Mouse (Mus musculus) hindbrain, postnatal 0 days (tissue): Measurements from ENCODE around the gene Ice2. TPM values are rescaled to one million over a fixed set of nuclear protein-coding genes. Genes with fewer than 3 reads are reported as not detected.

Experiments
- ATAC-seq: fragments of 200-750 bp; cut with Nextera tagmentation; 2 replicates; pipeline ENCODE4 v1.8.0; 2017; ENCODE audit warnings: mild to moderate bottlenecking, moderate TSS enrichment, moderate library complexity
- DNase-seq: peaks from one replicate; pipeline ENCODE4 v3.0.0-alpha.2; 2015; ENCODE audit warnings: low spot score
- H3K27ac ChIP-seq: fragments of 300-500 bp; sonication (generic); 2 replicates; pipeline ENCODE4 v1.5.1; 2014; ENCODE audit warnings: mild to moderate bottlenecking
- H3K27me3 ChIP-seq: fragments of 300-500 bp; sonication (generic); 2 replicates; pipeline ENCODE4 v1.6.1; 2014; ENCODE audit warnings: low read length, mixed read lengths; ENCODE audit not compliant: insufficient read depth
- H3K36me3 ChIP-seq: fragments of 300-500 bp; sonication (generic); 2 replicates; pipeline ENCODE4 v1.6.1; 2014; ENCODE audit warnings: low read length, mixed read lengths; ENCODE audit not compliant: insufficient read depth
- H3K4me1 ChIP-seq: fragments of 300-500 bp; sonication (generic); 2 replicates; pipeline ENCODE4 v1.6.1; 2014; ENCODE audit warnings: antibody characterized with exemption, low read length, mixed read lengths; ENCODE audit not compliant: insufficient read depth
- H3K4me2 ChIP-seq: fragments of 300-500 bp; sonication (generic); 2 replicates; pipeline ENCODE4 v1.6.1; 2014; ENCODE audit warnings: low read depth, mild to moderate bottlenecking, low read length, moderate library complexity, mixed read lengths
- H3K4me3 ChIP-seq: fragments of 300-500 bp; sonication (generic); 2 replicates; pipeline ENCODE4 v1.5.1; 2014; ENCODE audit warnings: low read length
- H3K9ac ChIP-seq: fragments of 300-500 bp; sonication (generic); replicated peaks from 2 replicates; pipeline ENCODE4 v1.6.1; 2014; ENCODE audit warnings: mild to moderate bottlenecking, low read length, moderate library complexity, mixed read lengths
- H3K9me3 ChIP-seq: fragments of 300-500 bp; sonication (generic); 2 replicates; pipeline ENCODE4 v1.6.1; 2016; ENCODE audit warnings: low read length, mixed read lengths
- CTCF ChIP-seq: IDR thresholded peaks from 2 replicates; pipeline ENCODE4 v1.5.1; 2016; ENCODE audit warnings: antibody characterized with exemption, control low read depth, low read depth
- WGBS: fragments of 180-500 bp; shearing (Covaris S2); extraction: QIAGEN DNeasy Blood & Tissue Kit; methylation state at CpG from one replicate; pipeline ENCODE4 v1.1.7; 2014; 5-methylcytosine and 5-hydroxymethylcytosine counted together
- polyA plus RNA-seq: library from polyadenylated mRNA; unstranded; fragments of >200 nt; fragmentation: Nextera tagmentation; extraction: Ambion mirVana; gene quantifications from 2 replicates; pipeline ENCODE4 v1.2.1, GENCODE M21; 2015
- total RNA-seq: library from RNA; depleted of rRNA; stranded (reverse); fragments of >200 nt; gene quantifications from 2 replicates; pipeline ENCODE4 v1.2.3, GENCODE M21; 2014

Ice2 gene
- total and polyA plus RNA-seq, 2 experiments from 2014 or later: 7.3 to 9.1 TPM

DNA sequence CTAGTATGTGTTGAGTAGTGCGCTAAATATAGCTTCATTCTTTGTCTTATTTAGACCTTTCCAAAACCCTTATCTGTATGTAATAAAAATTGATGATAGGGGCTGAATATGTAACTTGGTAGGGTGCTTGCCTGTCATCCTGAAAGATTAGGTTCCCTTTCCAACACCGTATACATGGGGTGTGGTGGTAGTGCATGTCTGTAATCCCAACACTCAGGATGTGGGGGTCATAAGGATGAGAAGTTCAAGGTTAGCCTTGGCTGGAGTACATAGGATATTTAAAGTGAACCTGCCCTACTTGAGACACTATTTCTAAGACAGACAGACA is 310 bp upstream of the Ice2 start:
- Histone ChIP-seq H3K36me3 (no peaks in the 10 kb centered on the region), H3K4me1 (peaks cover 11% of the 10 kb centered on the region; the same call in 1 of the 2 replicates), H3K9ac (peak overlapping the region; percentile 88), H3K27ac (peak overlapping the region; percentile 93), H3K4me2 (peak overlapping the region; percentile 94), H3K9me3 (no peaks in the 10 kb centered on the region), H3K4me3 (peak overlapping the region; percentile 58), H3K27me3 (no peaks in the 10 kb centered on the region)
- DNase-seq: no peak
- ATAC-seq: peak; percentile 44; the same call in 1 of the 2 replicates
- 76% methylated on average over 2 of the region's 2 CpGs for WGBS
- TF ChIP-seq CTCF: no peak

DNA sequence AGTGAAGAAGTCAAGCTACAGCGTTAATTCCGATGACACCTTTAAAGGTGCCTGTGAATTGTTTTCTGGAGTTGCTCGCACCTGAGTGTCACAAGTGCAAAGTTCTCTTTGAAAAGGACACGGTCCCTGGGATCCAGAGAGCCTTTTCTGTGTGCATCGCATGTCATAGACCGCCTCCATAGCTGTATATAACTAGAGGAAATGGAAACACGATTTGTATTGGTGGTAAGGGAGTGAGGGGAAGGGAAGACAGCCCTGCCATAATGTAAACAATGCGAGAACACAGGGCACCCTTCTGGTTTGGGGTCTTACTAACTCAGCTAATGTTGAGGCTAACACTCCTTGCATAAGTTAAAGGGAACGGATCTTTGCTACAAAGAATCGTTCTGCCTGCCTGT is 746 bp downstream of the Ice2 start:
- Histone ChIP-seq H3K36me3 (no peaks in the 10 kb centered on the region), H3K4me2 (peak overlapping the region; percentile 94), H3K9me3 (no peaks in the 10 kb centered on the region), H3K9ac (peak overlapping the region; percentile 88), H3K27me3 (no peaks in the 10 kb centered on the region), H3K4me3 (peak overlapping the region; percentile 58), H3K4me1 (peaks cover 11% of the 10 kb centered on the region; the same call in 1 of the 2 replicates), H3K27ac (peak overlapping the region; percentile 93; the same call in 1 of the 2 replicates)
- TF ChIP-seq CTCF: no peak
- DNase-seq (no peak), ATAC-seq (peak; percentile 34; the same call in 1 of the 2 replicates)
- WGBS: 19% methylated on average over 10 of the region's 10 CpGs

DNA sequence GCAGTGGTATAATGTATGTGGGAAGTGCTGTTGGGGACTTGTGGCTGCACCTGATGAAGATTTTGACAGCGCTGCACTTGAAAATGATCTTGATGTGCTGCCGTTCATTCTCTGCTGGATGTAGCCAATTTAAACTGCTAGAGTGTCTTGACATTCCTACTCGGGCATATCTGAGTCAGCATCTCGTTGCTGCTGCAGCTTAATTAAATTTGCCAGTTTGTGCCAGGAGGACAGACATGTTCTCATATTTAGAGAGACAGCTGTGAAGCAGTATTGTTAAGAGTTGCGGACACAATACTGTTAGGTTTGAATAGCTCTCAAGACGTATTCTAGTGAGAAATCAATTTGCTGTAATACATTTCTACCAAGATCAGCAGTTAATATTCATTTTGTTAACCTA is 7.0 kb downstream of the Ice2 start:
- H3K36me3 ChIP-seq: no peaks in the 10 kb centered on the region
- DNase-seq (no peak), ATAC-seq (no peak)
- no peak overlapping the region for H3K4me3 ChIP-seq
- no peak overlapping the region for H3K9ac ChIP-seq
- H3K27ac ChIP-seq: no peak overlapping the region
- no peaks in the 10 kb centered on the region for H3K27me3 ChIP-seq
- no peaks in the 10 kb centered on the region for H3K9me3 ChIP-seq
- no peaks in the 10 kb centered on the region for H3K4me1 ChIP-seq
- TF ChIP-seq CTCF: no peak
- no peak overlapping the region for H3K4me2 ChIP-seq
- WGBS: 54% methylated on average over 6 of the region's 6 CpGs

DNA sequence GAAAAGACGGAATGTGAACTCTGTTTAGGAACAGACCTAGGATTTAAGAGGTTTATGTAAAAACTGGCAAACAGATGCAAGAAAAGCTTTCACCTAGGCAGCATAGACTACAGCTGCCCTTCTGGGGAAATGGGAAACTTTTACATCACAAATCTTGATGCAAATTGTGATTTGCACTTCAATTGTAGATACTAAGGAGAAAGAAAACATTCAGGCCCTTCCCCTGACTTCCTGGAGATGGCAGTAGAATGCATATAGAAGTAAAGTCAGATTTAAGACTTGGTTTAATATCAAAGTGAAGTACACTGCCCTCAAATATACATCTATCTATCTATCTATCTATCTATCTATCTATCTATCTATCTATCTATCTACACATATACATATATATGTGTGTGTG is 21.8 kb downstream of the Ice2 start:
- no peaks in the 10 kb centered on the region for H3K4me1 ChIP-seq
- no peaks in the 10 kb centered on the region for H3K9me3 ChIP-seq
- peak; percentile 58 for DNase-seq
- H3K36me3 ChIP-seq: peaks cover 12% of the 10 kb centered on the region
- WGBS: 89% methylated on average over 1 of the region's 1 CpGs
- no peak overlapping the region for H3K4me2 ChIP-seq
- H3K9ac ChIP-seq: no peak overlapping the region
- no peak for ATAC-seq
- H3K27me3 ChIP-seq: no peaks in the 10 kb centered on the region
- H3K4me3 ChIP-seq: no peak overlapping the region
- TF ChIP-seq CTCF: peak; percentile 74
- no peak overlapping the region for H3K27ac ChIP-seq

DNA sequence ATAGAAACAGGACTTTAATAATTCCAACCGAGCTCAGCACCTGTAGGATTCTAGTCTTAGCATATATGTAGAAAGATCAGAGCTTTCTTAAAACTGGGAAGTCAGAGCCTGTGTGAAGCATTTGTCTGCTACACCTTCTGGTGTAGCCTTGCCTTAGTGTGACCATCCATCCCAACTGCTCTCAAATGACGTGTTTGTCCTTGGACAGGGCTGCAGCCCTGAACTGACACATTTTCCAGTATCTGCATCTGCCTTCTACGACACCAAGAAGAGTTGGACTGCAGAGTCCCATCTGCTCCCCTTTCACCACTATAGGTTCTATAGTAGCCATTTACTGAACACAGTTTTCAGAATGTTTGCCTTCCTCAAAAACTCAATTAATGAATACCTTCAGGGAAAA is 32.8 kb downstream of the Ice2 start:
- DNase-seq (no peak), ATAC-seq (no peak)
- Histone ChIP-seq H3K27ac (no peak overlapping the region), H3K9me3 (no peaks in the 10 kb centered on the region), H3K9ac (no peak overlapping the region), H3K4me1 (0 out of 2 replicates have a peak, but pooled peaks cover 7% of the 10 kb centered on the region), H3K36me3 (no peaks in the 10 kb centered on the region), H3K4me2 (no peak overlapping the region), H3K4me3 (no peak overlapping the region), H3K27me3 (no peaks in the 10 kb centered on the region)
- WGBS: 84% methylated on average over 3 of the region's 3 CpGs
- TF ChIP-seq CTCF: no peak

DNA sequence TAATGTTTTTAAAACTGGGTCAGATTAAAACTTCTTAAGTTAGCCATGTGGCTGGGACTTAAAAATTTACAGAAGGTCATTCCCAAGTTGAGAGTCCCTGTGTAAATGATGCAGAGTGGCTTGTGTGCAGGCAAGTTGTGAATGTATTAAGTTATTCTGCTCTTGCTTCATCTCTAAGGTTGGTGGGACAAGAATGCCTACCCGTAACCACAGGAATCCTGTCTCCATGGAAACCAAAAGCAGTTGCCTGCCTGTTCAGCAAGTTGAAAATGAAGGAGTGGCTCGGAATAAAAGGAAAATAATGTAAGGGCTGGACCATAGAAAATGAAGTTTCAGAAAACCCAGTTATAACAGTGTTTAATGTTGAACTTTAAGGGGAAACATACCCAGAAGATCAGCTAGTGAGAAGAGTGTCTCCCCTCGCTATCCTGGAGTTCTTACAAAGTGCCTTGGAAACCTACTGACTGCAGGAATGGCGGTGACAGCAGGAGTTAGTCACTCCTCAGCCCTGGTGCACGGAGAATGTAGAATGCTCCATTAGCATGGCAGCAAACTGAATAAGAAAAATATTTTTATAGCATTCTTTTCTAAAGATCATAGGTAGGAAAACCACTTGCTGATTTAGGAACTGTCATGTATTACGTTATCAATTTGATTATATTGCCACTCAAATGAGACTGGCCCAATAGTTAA is 34.3 kb downstream of the Ice2 start:
- Histone ChIP-seq H3K27ac (no peak overlapping the region), H3K4me1 (0 out of 2 replicates have a peak, but pooled peaks cover 7% of the 10 kb centered on the region), H3K4me3 (no peak overlapping the region), H3K9ac (no peak overlapping the region), H3K9me3 (no peaks in the 10 kb centered on the region), H3K36me3 (no peaks in the 10 kb centered on the region), H3K27me3 (no peaks in the 10 kb centered on the region), H3K4me2 (no peak overlapping the region)
- ATAC-seq: 0 out of 2 replicates have a peak, but pooled peaks have one; percentile 40
- no peak for TF ChIP-seq CTCF
- DNase-seq: peak; percentile 77
- WGBS: 16% methylated on average over 6 of the region's 6 CpGs

DNA sequence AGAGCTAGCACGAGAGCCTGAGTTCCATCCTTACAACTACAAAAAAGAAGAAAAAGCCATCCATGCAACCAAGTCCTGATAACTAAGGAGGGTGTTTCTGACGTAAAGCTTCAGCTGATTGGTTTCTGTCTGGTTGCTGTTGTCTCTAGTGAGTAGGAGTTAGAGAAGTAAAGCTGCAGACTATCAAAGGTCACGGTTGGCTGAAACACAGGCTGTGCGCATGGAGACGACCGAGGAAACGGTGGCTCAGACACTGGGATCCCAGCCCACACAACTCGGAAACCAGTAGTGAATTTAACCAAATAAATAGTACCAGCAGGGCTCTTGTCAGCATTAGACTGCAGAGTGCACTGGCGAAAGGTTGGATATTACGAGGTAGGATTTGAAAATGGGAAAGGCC is 37.5 kb downstream of the Ice2 start:
- Histone ChIP-seq H3K36me3 (no peaks in the 10 kb centered on the region), H3K9ac (no peak overlapping the region), H3K4me3 (no peak overlapping the region), H3K4me1 (0 out of 2 replicates have a peak, but pooled peaks cover 7% of the 10 kb centered on the region), H3K9me3 (no peaks in the 10 kb centered on the region), H3K4me2 (no peak overlapping the region), H3K27ac (no peak overlapping the region), H3K27me3 (no peaks in the 10 kb centered on the region)
- DNase-seq: no peak
- ATAC-seq: no peak
- 58% methylated on average over 10 of the region's 10 CpGs for WGBS
- no peak for TF ChIP-seq CTCF
